Mouse (Mus musculus): ENCODE measurements at regions not wholly inside any gene's neighbourhood (a gene's known extent, or its start where the extent isn't known, plus 50 kb on each side); places are given as distances from the start of the nearest gene placed in this dataset.
A peak's percentile ranks its signal among the peaks of the same experiment; 100 is the strongest.

GRCm38 (mm10) chr14:98539792-98540191 is 370.2 kb upstream of the Dach1 start:
- DNase-seq (ENCODE audit: low spot score) = no peak

GRCm38 (mm10) chr14:98538267-98538666 is 368.7 kb upstream of the Dach1 start:
- DNase-seq (ENCODE audit: low spot score) = no peak

- DNase-seq (ENCODE audit: low spot score) = no peak
Measured at GRCm38 (mm10) chr14:98533600-98533999, 364.0 kb upstream of the Dach1 start.

GRCm38 (mm10) chr14:98520966-98521365 is 351.4 kb upstream of the Dach1 start:
- no peak for DNase-seq (ENCODE audit: low spot score)

GRCm38 (mm10) chr14:98505321-98505720 is 335.8 kb upstream of the Dach1 start:
- DNase-seq (ENCODE audit: low spot score) = no peak

DNA sequence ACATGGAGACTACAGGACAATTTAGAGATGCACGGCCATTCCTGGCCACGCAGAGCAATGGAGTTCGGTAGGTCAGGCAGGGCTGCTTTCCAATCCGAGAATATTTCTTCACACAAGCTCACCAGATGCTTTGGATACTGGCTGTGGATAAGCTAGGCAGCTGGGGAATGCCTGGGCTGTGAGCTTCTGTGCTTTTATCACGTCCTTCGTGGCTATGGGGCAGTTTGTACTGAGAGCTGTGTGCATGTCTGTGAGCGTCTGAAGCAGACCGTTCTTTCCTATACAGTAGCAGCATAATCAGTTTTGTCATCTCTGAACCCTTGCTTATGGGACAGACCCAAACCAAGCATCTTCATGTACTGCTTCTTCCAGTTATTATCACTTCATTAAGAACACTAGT is 307.9 kb upstream of the Dach1 start:
- DNase-seq (ENCODE audit: low spot score) = no peak

GRCm38 (mm10) chr14:98471803-98472509 is 302.4 kb upstream of the Dach1 start:
- DNase-seq (ENCODE audit: low spot score) = peak; percentile 11

DNA sequence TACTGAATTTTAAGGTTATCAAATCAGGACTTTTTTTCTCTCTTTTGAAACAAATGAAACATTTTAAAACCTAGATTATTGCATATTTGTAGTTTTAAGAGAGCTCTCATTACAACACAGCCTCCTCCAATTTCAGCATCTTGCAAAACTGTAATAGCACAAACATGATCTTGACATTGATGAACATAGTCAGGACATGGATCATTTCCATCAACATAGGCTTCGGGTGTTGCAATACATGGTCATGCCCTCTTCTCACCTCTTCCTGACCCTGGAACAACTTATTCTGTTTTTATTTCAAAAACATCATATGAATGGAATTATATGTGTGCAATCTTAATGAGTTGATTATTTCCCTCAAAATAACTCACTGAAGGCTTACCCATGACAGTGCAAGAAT is 284.9 kb upstream of the Dach1 start:
- DNase-seq (ENCODE audit: low spot score) = no peak

GRCm38 (mm10) chr14:98452191-98452590 is 282.6 kb upstream of the Dach1 start:
- DNase-seq (ENCODE audit: low spot score) = no peak

GRCm38 (mm10) chr14:98449568-98449967 is 280.0 kb upstream of the Dach1 start:
- DNase-seq (ENCODE audit: low spot score) = no peak

DNA sequence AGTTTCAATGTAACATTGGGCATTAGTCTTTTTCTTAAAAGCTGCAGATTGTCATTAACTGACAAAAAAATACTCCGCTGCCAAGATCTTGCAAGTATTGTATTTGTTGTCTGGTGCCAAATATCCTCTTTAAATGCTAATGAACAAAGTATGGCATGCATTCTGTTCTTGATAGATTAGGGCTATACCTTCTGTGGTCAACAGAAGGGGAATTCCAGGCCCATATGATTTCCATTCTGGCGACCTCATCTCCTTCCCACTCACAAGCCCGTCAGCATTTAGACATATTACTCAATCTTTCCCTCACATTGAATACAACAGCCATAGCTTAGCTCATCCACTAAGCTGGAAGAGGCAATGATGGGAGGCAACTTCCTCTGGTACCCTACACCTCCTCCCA is 272.8 kb upstream of the Dach1 start:
- DNase-seq (ENCODE audit: low spot score) = no peak

DNA sequence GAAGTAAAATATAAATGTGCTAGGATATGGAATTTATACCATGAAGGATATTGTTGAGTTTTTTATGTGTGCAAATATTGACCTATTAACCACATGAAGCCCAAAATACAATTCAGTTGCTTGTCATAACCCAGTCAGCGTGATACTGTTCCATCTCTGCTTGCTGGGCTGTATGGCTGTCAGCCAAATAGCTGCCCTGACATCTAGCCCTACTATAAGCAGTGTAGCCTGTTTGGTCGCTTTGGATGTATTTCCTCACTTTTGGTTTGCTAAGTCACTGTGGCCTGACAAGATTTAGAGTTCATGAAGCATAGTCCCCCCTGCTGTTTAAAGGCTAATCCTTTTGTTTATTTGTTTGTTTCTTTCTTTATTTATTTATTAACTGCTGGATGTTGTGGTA is 272.4 kb upstream of the Dach1 start:
- DNase-seq (ENCODE audit: low spot score) = no peak

GRCm38 (mm10) chr14:98431959-98432358 is 262.4 kb upstream of the Dach1 start:
- no peak for DNase-seq (ENCODE audit: low spot score)

DNA sequence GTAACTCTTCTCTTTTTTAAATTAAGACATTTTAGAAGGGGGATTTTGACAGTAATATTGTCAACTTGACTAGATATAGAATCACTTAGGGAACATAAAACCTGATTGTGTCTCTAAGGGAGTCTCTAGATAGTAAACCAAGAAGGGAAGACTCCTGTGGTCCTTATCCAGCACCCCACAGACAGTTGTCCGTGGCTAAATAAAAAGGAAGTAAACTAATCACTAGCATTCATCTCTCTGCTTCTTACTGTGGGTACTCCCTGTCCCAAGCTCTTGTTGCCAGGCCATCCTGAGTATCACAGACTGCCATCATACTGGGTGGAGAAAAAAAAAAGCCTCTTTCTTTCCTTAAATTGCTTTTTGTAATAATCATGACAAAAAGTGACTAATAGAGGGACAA is 248.2 kb upstream of the Dach1 start:
- DNase-seq (ENCODE audit: low spot score) = no peak

- DNase-seq (ENCODE audit: low spot score) = no peak
Measured at GRCm38 (mm10) chr14:98414201-98414600, 244.6 kb upstream of the Dach1 start.

GRCm38 (mm10) chr14:98405936-98406635 is 236.5 kb upstream of the Dach1 start:
- no peak for DNase-seq (ENCODE audit: low spot score)

- DNase-seq (ENCODE audit: low spot score) = no peak
Measured at GRCm38 (mm10) chr14:98404026-98404425, 234.5 kb upstream of the Dach1 start.

GRCm38 (mm10) chr14:98387871-98388270 is 218.3 kb upstream of the Dach1 start:
- DNase-seq (ENCODE audit: low spot score) = no peak

All from ovary, adult 18-20 months (tissue).